In the genomic region with DNA sequence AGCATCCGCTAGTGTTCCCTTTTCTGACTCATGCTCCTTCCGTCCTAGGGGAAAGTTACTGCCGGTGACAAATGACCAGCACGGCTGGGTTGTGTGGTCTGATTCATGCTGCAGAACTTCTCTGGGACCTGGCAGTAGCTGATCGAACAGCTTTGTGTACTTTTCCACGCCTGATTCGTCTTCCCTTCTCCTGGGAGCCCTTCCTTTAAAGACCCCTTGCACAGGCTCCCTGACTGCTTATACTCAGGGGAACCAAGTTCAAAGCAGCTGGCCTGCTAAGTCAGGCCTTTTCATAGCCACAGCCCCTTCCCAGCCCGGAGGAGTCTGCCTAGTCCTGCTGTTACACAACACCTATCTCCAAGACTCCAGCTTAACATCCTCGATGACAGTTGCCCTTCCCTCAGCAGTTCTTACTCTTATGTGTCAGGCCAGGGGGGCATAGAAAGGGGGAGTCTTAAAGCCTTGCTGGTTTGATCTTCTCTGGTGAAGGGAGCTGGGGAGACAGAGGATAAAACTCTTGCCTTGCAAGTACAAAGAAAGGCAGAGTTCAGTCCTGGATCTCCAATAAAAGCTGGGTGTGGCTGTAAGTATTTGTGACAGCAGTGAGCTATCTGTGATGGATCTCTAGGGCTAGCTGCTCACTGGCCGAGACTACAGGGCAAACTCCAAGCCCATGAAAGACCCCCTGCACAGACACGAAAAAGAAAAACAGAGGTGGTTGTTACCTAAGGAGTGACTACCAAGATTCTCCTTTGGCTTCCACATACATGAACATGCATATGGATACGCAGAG, we compare ENCODE assay signal across 13 mouse cellular contexts. TPM values are rescaled to one million over a fixed set of nuclear protein-coding genes. Genes with fewer than 3 reads are reported as not detected.
A peak's percentile ranks its signal among the peaks of the same experiment; 100 is the strongest.
DNase-seq lines count a peak whose midpoint lies in the region.
"Had no signal": no experiment of that assay in that cellular context is flagged by ENCODE, and none has a peak within 500 bp of the region (broad histone marks: within the 10 kb centered on the region; RNA-seq: fewer than 3 reads in every experiment).

No protein-coding gene starts in this region.

- DNase-seq in gastrocnemius, adult 18-20 months (ENCODE audit: low spot score): peak; percentile 6
- no peak for DNase-seq in gastrocnemius, postnatal 4 days (ENCODE audit: low spot score in 2 of 2)
- peak; percentile 66 for DNase-seq in urinary bladder, postnatal 14 days (ENCODE audit: low spot score)
- no peak for DNase-seq in urinary bladder, adult 2 months (ENCODE audit: low spot score)
- peak; percentile 35 to 42 for DNase-seq in heart, adult 9 months (ENCODE audit: low spot score in 2 of 2)
- DNase-seq in right cerebral cortex, postnatal 25 days: no peak
- no peak for DNase-seq in thymus, postnatal 10 days (ENCODE audit: low spot score in 2 of 2)
- no peak for DNase-seq in yolk sac, embryonic 10.5 days (ENCODE audit: low spot score)
- DNase-seq: cerebellum, postnatal 36 days; gastrocnemius, postnatal 10 days; kidney, adult 9 months; lung, postnatal 36 days; thymus, adult 18-20 months had no signal

RNA-seq across cellular contexts. Expression of gene Dap, which starts 39.3 kb away (rescaled TPM):
- 1 to 10 TPM; 8.5 to 8.9 TPM for total RNA-seq in gastrocnemius, adult 18-20 months (2021)
- 10 to 100 TPM; 69.4 to 78.0 TPM for total RNA-seq in gastrocnemius, postnatal 4 days (2021)
- 210 and 243 TPM in 2 replicates for polyA plus RNA-seq in urinary bladder, adult 2 months (2012; rRNA removed)

Comparison
In these comparisons a context has a peak if more than half of its experiments do, and no peak if none do; other contexts are left out.
1. DNase-seq: peak in gastrocnemius, adult 18-20 months (single experiment), urinary bladder, postnatal 14 days (single experiment) and heart, adult 9 months (2 of 2); none in gastrocnemius, postnatal 4 days (0 of 2), urinary bladder, adult 2 months (single experiment), right cerebral cortex, postnatal 25 days (single experiment), thymus, postnatal 10 days (0 of 2) and yolk sac, embryonic 10.5 days (single experiment).
2. RNA of gene Dap, which starts 39.3 kb away (total RNA-seq): 69.4 to 78.0 TPM in gastrocnemius, postnatal 4 days; 8.5 to 8.9 TPM in gastrocnemius, adult 18-20 months; every median in the first group is over 4 times any median in the second.